Mouse (Mus musculus) liver, embryonic 15.5 days (tissue): ENCODE results near the gene Synpo2. TPM values are rescaled to one million over a fixed set of nuclear protein-coding genes. Genes with fewer than 3 reads are reported as not detected.
A peak's percentile ranks its signal among the peaks of the same experiment; 100 is the strongest.

ENCODE experiments used
- ATAC-seq: fragments of 200-750 bp; cut with Nextera tagmentation; 2 replicates; pipeline ENCODE4 v1.8.0; 2017; ENCODE audit warnings: moderate number of reproducible peaks, mild to moderate bottlenecking, moderate library complexity; ENCODE audit not compliant: insufficient read depth
- H3K27ac ChIP-seq: fragments of 300-500 bp; sonication (generic); replicated peaks from 2 replicates; pipeline ENCODE4 v1.5.1; 2015; ENCODE audit warnings: mild to moderate bottlenecking, inconsistent platforms
- H3K27me3 ChIP-seq: fragments of 300-500 bp; sonication (generic); 2 replicates; pipeline ENCODE4 v1.6.1; 2015; ENCODE audit warnings: mild to moderate bottlenecking, inconsistent platforms
- H3K36me3 ChIP-seq: fragments of 300-500 bp; sonication (generic); replicated peaks from 2 replicates; pipeline ENCODE4 v1.6.1; 2015; ENCODE audit warnings: moderate library complexity, mild to moderate bottlenecking, inconsistent platforms
- H3K4me1 ChIP-seq: fragments of 300-500 bp; sonication (generic); replicated peaks from 2 replicates; pipeline ENCODE4 v1.6.1; 2015; ENCODE audit warnings: inconsistent platforms
- H3K4me2 ChIP-seq: fragments of 300-500 bp; sonication (generic); 2 replicates; pipeline ENCODE4 v1.6.1; 2015; ENCODE audit warnings: moderate library complexity, mild to moderate bottlenecking, inconsistent platforms
- H3K4me3 ChIP-seq: fragments of 300-500 bp; sonication (generic); replicated peaks from 2 replicates; pipeline ENCODE4 v1.5.1; 2015; ENCODE audit warnings: mild to moderate bottlenecking, inconsistent platforms
- H3K9ac ChIP-seq: fragments of 300-500 bp; sonication (generic); 2 replicates; pipeline ENCODE4 v1.6.1; 2015; ENCODE audit warnings: moderate library complexity, mild to moderate bottlenecking, inconsistent platforms
- H3K9me3 ChIP-seq: fragments of 300-500 bp; sonication (generic); replicated peaks from 2 replicates; pipeline ENCODE4 v1.6.1; 2016; ENCODE audit warnings: inconsistent platforms
- WGBS: fragments of 180-500 bp; shearing (Covaris S2); methylation state at CpG from one replicate; pipeline ENCODE4 v1.1.7; 2015; ENCODE audit warnings: mixed read lengths; ENCODE audit not compliant: insufficient replicate concordance; 5-methylcytosine and 5-hydroxymethylcytosine counted together
- polyA plus RNA-seq: library from polyadenylated mRNA; unstranded; fragments of >200 nt; fragmentation: Nextera tagmentation; extraction: Ambion mirVana; gene quantifications from 2 replicates; pipeline ENCODE4 v1.2.1, GENCODE M21; 2015

Synpo2 gene
- polyA plus RNA-seq, 1 experiment from 2014 or later: 0.28 TPM

GRCm38 (mm10) chr3:123104325-123104724, 131.6 kb downstream of the Synpo2 start:
- no peak overlapping the region for H3K4me2 ChIP-seq
- H3K9ac ChIP-seq: no peak overlapping the region
- no peak overlapping the region for H3K27ac ChIP-seq
- WGBS: 63% methylated on average over 6 of the region's 6 CpGs
- ATAC-seq: peak; percentile 74
- no peak overlapping the region for H3K4me3 ChIP-seq
- H3K9me3 ChIP-seq: no peaks in the 10 kb centered on the region
- H3K4me1 ChIP-seq: no peaks in the 10 kb centered on the region
- no peaks in the 10 kb centered on the region for H3K36me3 ChIP-seq
- H3K27me3 ChIP-seq: no peaks in the 10 kb centered on the region

- H3K4me3 ChIP-seq: no peak overlapping the region
- H3K9me3 ChIP-seq: no peaks in the 10 kb centered on the region
- no peaks in the 10 kb centered on the region for H3K36me3 ChIP-seq
- no peak overlapping the region for H3K27ac ChIP-seq
- ATAC-seq: no peak
- H3K4me1 ChIP-seq: no peaks in the 10 kb centered on the region
- no peak overlapping the region for H3K4me2 ChIP-seq
- 23% methylated on average over 13 of the region's 13 CpGs for WGBS
- H3K9ac ChIP-seq: no peak overlapping the region
- no peaks in the 10 kb centered on the region for H3K27me3 ChIP-seq
Observed at GRCm38 (mm10) chr3:123103151-123103860, 132.6 kb downstream of the Synpo2 start.

- H3K4me1 ChIP-seq: no peaks in the 10 kb centered on the region
- no peak overlapping the region for H3K27ac ChIP-seq
- H3K9me3 ChIP-seq: no peaks in the 10 kb centered on the region
- H3K9ac ChIP-seq: no peak overlapping the region
- no peaks in the 10 kb centered on the region for H3K27me3 ChIP-seq
- no peak overlapping the region for H3K4me3 ChIP-seq
- WGBS: 74% methylated on average over 2 of the region's 2 CpGs
- H3K36me3 ChIP-seq: no peaks in the 10 kb centered on the region
- no peak for ATAC-seq
- H3K4me2 ChIP-seq: no peak overlapping the region
Observed at GRCm38 (mm10) chr3:123101761-123102160, 134.2 kb downstream of the Synpo2 start.

GRCm38 (mm10) chr3:123095111-123095510, 140.8 kb downstream of the Synpo2 start:
- no peak for ATAC-seq
- no peak overlapping the region for H3K4me2 ChIP-seq

GRCm38 (mm10) chr3:123093640-123094361, 142.1 kb downstream of the Synpo2 start:
- Histone ChIP-seq H3K9ac (no peak overlapping the region), H3K9me3 (no peaks in the 10 kb centered on the region), H3K4me3 (no peak overlapping the region), H3K4me2 (peak overlapping the region; percentile 32), H3K27ac (no peak overlapping the region), H3K4me1 (no peaks in the 10 kb centered on the region), H3K27me3 (no peaks in the 10 kb centered on the region), H3K36me3 (no peaks in the 10 kb centered on the region)
- WGBS: 54% methylated on average over 11 of the region's 11 CpGs
- ATAC-seq: no peak

More at GRCm38 (mm10) chr3:123095111-123095510, 140.8 kb downstream of the Synpo2 start:
- H3K36me3 ChIP-seq: no peaks in the 10 kb centered on the region
- H3K27ac ChIP-seq: no peak overlapping the region
- WGBS: 72% methylated on average over 2 of the region's 2 CpGs
- H3K9me3 ChIP-seq: no peaks in the 10 kb centered on the region
- no peaks in the 10 kb centered on the region for H3K27me3 ChIP-seq
- H3K4me3 ChIP-seq: no peak overlapping the region
- no peaks in the 10 kb centered on the region for H3K4me1 ChIP-seq
- H3K9ac ChIP-seq: no peak overlapping the region

- H3K27me3 ChIP-seq: no peaks in the 10 kb centered on the region
- no peaks in the 10 kb centered on the region for H3K36me3 ChIP-seq
- H3K4me3 ChIP-seq: no peak overlapping the region
- no peaks in the 10 kb centered on the region for H3K9me3 ChIP-seq
- no peaks in the 10 kb centered on the region for H3K4me1 ChIP-seq
- H3K4me2 ChIP-seq: peak overlapping the region; percentile 32; the same call in 1 of the 2 replicates
- H3K27ac ChIP-seq: no peak overlapping the region
- WGBS: 56% methylated on average over 12 of the region's 12 CpGs
- no peak overlapping the region for H3K9ac ChIP-seq
- peak; percentile 44; the same call in 1 of the 2 replicates for ATAC-seq
Observed at GRCm38 (mm10) chr3:123092913-123093639, 142.9 kb downstream of the Synpo2 start.

GRCm38 (mm10) chr3:123092442-123092841, 143.5 kb downstream of the Synpo2 start:
- 39% methylated on average over 6 of the region's 6 CpGs for WGBS
- H3K9me3 ChIP-seq: no peaks in the 10 kb centered on the region
- no peaks in the 10 kb centered on the region for H3K4me1 ChIP-seq
- H3K4me3 ChIP-seq: no peak overlapping the region
- H3K36me3 ChIP-seq: no peaks in the 10 kb centered on the region
- no peaks in the 10 kb centered on the region for H3K27me3 ChIP-seq
- H3K4me2 ChIP-seq: no peak overlapping the region
- H3K9ac ChIP-seq: no peak overlapping the region
- H3K27ac ChIP-seq: no peak overlapping the region
- ATAC-seq: no peak

- Histone ChIP-seq H3K4me1 (no peaks in the 10 kb centered on the region), H3K36me3 (no peaks in the 10 kb centered on the region), H3K9ac (no peak overlapping the region), H3K27me3 (no peaks in the 10 kb centered on the region), H3K4me2 (no peak overlapping the region), H3K27ac (no peak overlapping the region), H3K9me3 (no peaks in the 10 kb centered on the region), H3K4me3 (no peak overlapping the region)
- no peak for ATAC-seq
- 64% methylated on average over 11 of the region's 11 CpGs for WGBS
Observed at GRCm38 (mm10) chr3:123089297-123090020, 146.5 kb downstream of the Synpo2 start.

GRCm38 (mm10) chr3:123088284-123088683, 147.7 kb downstream of the Synpo2 start:
- 59% methylated on average over 5 of the region's 5 CpGs for WGBS
- Histone ChIP-seq H3K4me1 (no peaks in the 10 kb centered on the region), H3K27me3 (no peaks in the 10 kb centered on the region), H3K4me3 (no peak overlapping the region), H3K4me2 (no peak overlapping the region), H3K9ac (no peak overlapping the region), H3K9me3 (no peaks in the 10 kb centered on the region), H3K27ac (no peak overlapping the region), H3K36me3 (no peaks in the 10 kb centered on the region)
- no peak for ATAC-seq

GRCm38 (mm10) chr3:123085871-123086501, 150.0 kb downstream of the Synpo2 start:
- 76% methylated on average over 16 of the region's 16 CpGs for WGBS
- no peaks in the 10 kb centered on the region for H3K36me3 ChIP-seq
- H3K4me2 ChIP-seq: no peak overlapping the region
- H3K27me3 ChIP-seq: no peaks in the 10 kb centered on the region
- no peak overlapping the region for H3K9ac ChIP-seq
- no peak for ATAC-seq
- H3K4me3 ChIP-seq: no peak overlapping the region
- H3K4me1 ChIP-seq: no peaks in the 10 kb centered on the region
- H3K27ac ChIP-seq: no peak overlapping the region
- no peaks in the 10 kb centered on the region for H3K9me3 ChIP-seq
